Mouse (Mus musculus): ENCODE results near the gene Sesn3.

- TF ChIP-seq GATA1 (IDR thresholded peaks at IDR 0.05; ENCODE audit: borderline replicate concordance, low read length) (no peak), FLI1 (IDR thresholded peaks at IDR 0.05; ENCODE audit: low read length) (no peak)
These were observed 32.6 kb upstream of the Sesn3 start for GRCm38 (mm10) chr9:14242308-14242707.
